Mouse (Mus musculus) midbrain, embryonic 13.5 days (tissue): ENCODE results near the gene Il17ra. TPM values are rescaled to one million over a fixed set of nuclear protein-coding genes. Genes with fewer than 3 reads are reported as not detected.
A peak's percentile ranks its signal among the peaks of the same experiment; 100 is the strongest.

ENCODE experiments used
- ATAC-seq: fragments of 200-750 bp; cut with Nextera tagmentation; 2 replicates; pipeline ENCODE4 v1.8.0; 2017; ENCODE audit warnings: mild to moderate bottlenecking, moderate TSS enrichment, moderate library complexity
- H3K27ac ChIP-seq: fragments of 300-500 bp; sonication (generic); 2 replicates; pipeline ENCODE4 v1.5.1; 2015; ENCODE audit warnings: inconsistent platforms, mild to moderate bottlenecking, moderate library complexity
- H3K27me3 ChIP-seq: fragments of 300-500 bp; sonication (generic); 2 replicates; pipeline ENCODE4 v1.6.1; 2015; ENCODE audit warnings: mild to moderate bottlenecking, inconsistent platforms
- H3K36me3 ChIP-seq: fragments of 300-500 bp; sonication (generic); 2 replicates; pipeline ENCODE4 v1.6.1; 2015; ENCODE audit warnings: mild to moderate bottlenecking, inconsistent platforms
- H3K4me1 ChIP-seq: fragments of 300-500 bp; sonication (generic); replicated peaks from 2 replicates; pipeline ENCODE4 v1.6.1; 2015; ENCODE audit warnings: inconsistent platforms
- H3K4me2 ChIP-seq: fragments of 300-500 bp; sonication (generic); replicated peaks from 2 replicates; pipeline ENCODE4 v1.6.1; 2015; ENCODE audit warnings: moderate library complexity, mild to moderate bottlenecking, inconsistent platforms
- H3K4me3 ChIP-seq: fragments of 300-500 bp; sonication (generic); replicated peaks from 2 replicates; pipeline ENCODE4 v1.5.1; 2015; ENCODE audit warnings: mild to moderate bottlenecking, inconsistent platforms
- H3K9ac ChIP-seq: fragments of 300-500 bp; sonication (generic); replicated peaks from 2 replicates; pipeline ENCODE4 v1.6.1; 2015; ENCODE audit warnings: mild to moderate bottlenecking, inconsistent platforms
- H3K9me3 ChIP-seq: fragments of 300-500 bp; sonication (generic); 2 replicates; pipeline ENCODE4 v1.6.1; 2016; ENCODE audit warnings: mild to moderate bottlenecking, inconsistent platforms
- WGBS: fragments of 180-500 bp; shearing (Covaris S2); methylation state at CpG from one replicate; pipeline ENCODE4 v1.1.7; 2015; 5-methylcytosine and 5-hydroxymethylcytosine counted together
- polyA plus RNA-seq: library from polyadenylated mRNA; unstranded; fragments of >200 nt; fragmentation: Nextera tagmentation; extraction: Ambion mirVana; gene quantifications from 2 replicates; pipeline ENCODE4 v1.2.1, GENCODE M21; 2015

Gene Il17ra
- polyA plus RNA-seq, 1 experiment from 2014 or later, result 4.4 TPM

DNA sequence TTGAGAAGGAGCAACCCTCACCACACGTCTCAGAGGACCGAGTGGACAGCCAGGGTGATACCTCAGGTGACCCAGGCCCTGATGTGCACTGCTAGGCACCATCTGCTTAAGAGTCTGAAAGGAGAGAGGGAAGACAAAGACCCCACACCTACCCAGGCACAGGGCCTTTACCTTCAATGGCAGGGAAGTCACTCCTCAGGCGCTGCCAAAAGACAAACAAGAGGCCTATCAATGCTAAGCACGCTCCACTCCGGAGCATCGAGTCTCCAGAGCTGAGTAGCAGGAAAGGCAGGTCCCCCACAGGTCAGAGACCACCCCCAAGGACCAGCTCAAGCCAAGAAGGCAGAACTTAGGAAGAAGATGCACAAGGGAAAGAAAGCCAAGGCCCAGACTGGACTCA, 53.8 kb downstream of the Il17ra start:
- H3K36me3 ChIP-seq, result peaks cover 74% of the 10 kb centered on the region

DNA sequence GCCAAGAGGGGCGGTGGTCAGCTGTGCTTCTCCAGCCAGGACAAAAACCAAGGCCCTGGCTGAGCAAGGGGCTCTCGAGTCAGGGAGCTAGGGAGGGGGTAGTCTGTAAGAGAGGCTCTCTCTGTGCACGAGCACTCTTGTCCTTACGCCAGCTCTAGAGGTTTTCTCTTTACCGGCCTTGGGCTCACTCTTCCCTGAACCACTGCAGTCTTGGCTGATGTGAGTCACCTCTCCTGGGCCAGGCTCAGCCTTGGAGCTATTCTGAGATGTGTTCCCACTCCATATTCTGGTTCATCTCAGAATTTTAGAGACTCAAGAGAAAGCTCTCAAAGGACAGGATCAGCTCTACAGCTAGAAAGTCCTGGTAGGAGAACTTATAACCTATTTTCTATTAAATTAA, 54.3 kb downstream of the Il17ra start:
- H3K27ac ChIP-seq, result no peak overlapping the region
- H3K27me3 ChIP-seq, result no peaks in the 10 kb centered on the region
- no peak for ATAC-seq
- H3K9ac ChIP-seq, result no peak overlapping the region
- H3K4me3 ChIP-seq, result no peak overlapping the region
- peaks cover 76% of the 10 kb centered on the region for H3K36me3 ChIP-seq
- H3K9me3 ChIP-seq, result no peaks in the 10 kb centered on the region
- WGBS, result 85% methylated on average over 5 of the region's 5 CpGs
- no peak overlapping the region for H3K4me2 ChIP-seq
- no peaks in the 10 kb centered on the region for H3K4me1 ChIP-seq

More for the DNA sequence above, 53.8 kb downstream of the Il17ra start:
- Histone ChIP-seq H3K27me3 (no peaks in the 10 kb centered on the region), H3K9ac (no peak overlapping the region), H3K4me3 (no peak overlapping the region), H3K9me3 (no peaks in the 10 kb centered on the region), H3K27ac (no peak overlapping the region), H3K4me2 (no peak overlapping the region), H3K4me1 (no peaks in the 10 kb centered on the region)
- no peak for ATAC-seq
- WGBS, result 90% methylated on average over 6 of the region's 6 CpGs

DNA sequence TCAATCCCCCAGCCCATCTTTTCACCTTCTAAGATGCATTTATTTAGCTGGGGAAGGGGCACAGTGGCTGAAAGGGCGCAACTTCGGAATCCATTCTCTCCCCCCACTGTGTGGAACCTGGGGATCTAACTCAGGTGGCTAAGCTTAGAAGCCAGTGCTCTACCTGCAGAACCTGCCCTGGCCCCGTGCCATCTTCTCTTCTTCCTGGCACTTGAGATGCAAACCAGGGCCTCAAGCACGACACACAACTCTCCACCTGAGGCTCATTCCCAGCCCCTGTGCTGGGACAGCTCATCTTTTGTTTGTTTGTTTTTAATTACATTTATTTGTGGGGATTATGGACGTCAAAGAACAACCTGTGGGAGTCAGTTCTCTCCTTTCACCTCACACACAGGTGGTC, 56.6 kb downstream of the Il17ra start:
- H3K4me2 ChIP-seq, result no peak overlapping the region
- no peak for ATAC-seq
- no peak overlapping the region for H3K27ac ChIP-seq
- no peaks in the 10 kb centered on the region for H3K9me3 ChIP-seq
- H3K4me1 ChIP-seq, result no peaks in the 10 kb centered on the region
- H3K27me3 ChIP-seq, result no peaks in the 10 kb centered on the region
- H3K9ac ChIP-seq, result no peak overlapping the region
- no peak overlapping the region for H3K4me3 ChIP-seq
- 93% methylated on average over 5 of the region's 5 CpGs for WGBS
- peaks cover 62% of the 10 kb centered on the region for H3K36me3 ChIP-seq

DNA sequence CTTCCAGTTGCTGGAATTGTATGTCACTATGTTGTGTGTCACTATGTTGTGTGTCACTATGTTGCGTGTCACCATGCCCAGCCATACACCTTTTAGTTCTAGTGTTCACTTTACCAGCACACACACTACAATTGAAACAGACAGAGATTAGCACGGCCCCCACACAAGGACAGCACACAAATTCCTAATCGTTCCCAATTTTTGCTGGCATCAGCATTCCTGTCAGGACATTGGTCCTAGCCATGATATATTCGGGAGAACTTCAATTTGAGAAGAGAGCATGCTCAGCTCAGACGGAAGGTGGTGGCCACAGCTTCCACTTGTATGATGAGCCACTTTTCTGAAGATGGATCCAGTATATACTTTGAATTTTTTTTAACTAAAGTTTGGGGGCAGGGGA, 61.7 kb downstream of the Il17ra start:
- no peak for ATAC-seq
- WGBS, result 93% methylated on average over 5 of the region's 5 CpGs

DNA sequence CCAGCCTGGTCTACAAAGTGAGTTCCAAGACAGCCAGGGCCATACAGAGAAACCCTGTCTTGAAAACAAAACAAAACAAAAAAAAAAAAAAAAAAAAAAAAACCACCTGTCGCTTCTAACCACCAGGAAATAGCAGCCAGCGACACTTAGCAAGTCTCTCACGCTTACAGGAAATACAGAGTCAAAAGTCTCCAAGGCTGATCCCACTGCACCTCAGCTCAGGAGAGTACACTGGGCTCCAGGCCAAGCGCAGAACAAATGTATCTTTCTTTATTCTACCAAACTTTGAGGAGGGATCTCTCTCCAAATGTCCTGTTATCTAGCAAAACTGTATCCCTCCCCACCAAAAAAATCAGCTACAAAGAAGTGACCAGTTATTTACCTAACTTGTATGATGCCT, 66.1 kb downstream of the Il17ra start:
- no peak overlapping the region for H3K4me3 ChIP-seq
- H3K4me2 ChIP-seq, result peak overlapping the region; percentile 20
- no peaks in the 10 kb centered on the region for H3K36me3 ChIP-seq
- no peaks in the 10 kb centered on the region for H3K9me3 ChIP-seq
- 87% methylated on average over 4 of the region's 4 CpGs for WGBS
- no peaks in the 10 kb centered on the region for H3K27me3 ChIP-seq
- peaks cover 30% of the 10 kb centered on the region for H3K4me1 ChIP-seq
- no peak overlapping the region for H3K27ac ChIP-seq
- no peak overlapping the region for H3K9ac ChIP-seq
- no peak for ATAC-seq

More for the DNA sequence above, 61.7 kb downstream of the Il17ra start:
- no peaks in the 10 kb centered on the region for H3K27me3 ChIP-seq
- H3K9me3 ChIP-seq, result no peaks in the 10 kb centered on the region
- H3K36me3 ChIP-seq, result peaks cover 31% of the 10 kb centered on the region
- no peak overlapping the region for H3K9ac ChIP-seq
- no peak overlapping the region for H3K4me3 ChIP-seq
- no peak overlapping the region for H3K27ac ChIP-seq
- H3K4me1 ChIP-seq, result peaks cover 18% of the 10 kb centered on the region
- H3K4me2 ChIP-seq, result no peak overlapping the region

DNA sequence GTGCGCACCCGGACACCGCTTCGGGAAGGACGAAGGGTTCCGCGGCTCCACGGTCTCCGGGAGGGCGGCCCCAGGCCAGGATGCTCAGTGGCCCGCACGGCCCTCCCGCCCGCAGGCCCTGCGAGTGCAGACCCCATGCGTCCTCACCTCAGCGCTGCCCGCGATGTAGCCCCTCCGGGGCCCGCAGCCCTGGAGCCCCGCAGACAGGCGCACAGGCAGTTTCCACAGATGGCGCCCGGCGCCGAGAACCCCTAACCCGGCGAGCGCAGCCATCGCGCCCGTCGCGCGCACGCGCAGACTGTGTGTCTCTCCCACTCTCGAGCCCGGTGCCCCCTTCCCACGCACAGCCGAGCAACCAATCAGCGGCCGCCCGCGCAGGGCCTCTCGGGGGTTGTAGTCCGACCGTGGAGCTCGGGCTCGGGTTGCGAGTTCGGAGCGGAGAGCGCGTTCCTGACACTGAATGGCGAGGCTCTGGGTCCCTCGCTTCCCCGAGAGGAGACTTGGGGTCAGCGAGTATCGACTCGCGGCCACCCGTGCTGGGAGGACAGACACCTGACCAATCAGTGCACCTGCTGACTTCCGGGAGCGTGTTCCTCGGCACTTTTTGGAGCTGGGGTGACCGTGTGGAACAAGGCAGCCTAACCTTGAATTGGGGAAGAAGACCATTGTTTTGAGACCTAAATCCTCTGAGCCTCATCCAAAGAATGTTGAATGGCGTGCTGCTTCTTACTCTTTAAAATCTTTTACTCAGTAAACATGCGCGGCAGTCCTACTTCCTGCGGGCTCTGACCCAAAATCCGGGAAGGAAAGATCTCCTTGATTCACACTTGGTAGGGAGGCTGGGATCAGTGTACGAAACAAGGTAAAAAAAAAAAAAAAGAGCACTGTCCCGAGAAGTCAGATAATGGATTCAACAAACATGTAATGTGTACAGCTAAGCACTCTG, 68.2 kb downstream of the Il17ra start, which contains the start of gene Hdhd5:
Hdhd5 (minus strand) TSS at position 300 of the 946 bp plus-strand sequence.
- peak within 1 kb of the TSS; percentile 62 for H3K4me2 ChIP-seq
- H3K4me3 ChIP-seq, result peak within 1 kb of the TSS; percentile 80
- peak; percentile 99 for ATAC-seq
- WGBS, result under 1% methylated on average over 73 of the region's 75 CpGs
- H3K9me3 ChIP-seq, result no peaks in the 10 kb centered on the region
- H3K9ac ChIP-seq, result peak within 1 kb of the TSS; percentile 88
- peaks cover 30% of the 10 kb centered on the region for H3K4me1 ChIP-seq
- 0 out of 2 replicates have a peak within 1 kb of the TSS, but pooled peaks have one; percentile 64 for H3K27ac ChIP-seq
- H3K27me3 ChIP-seq, result no peaks in the 10 kb centered on the region
- no peaks in the 10 kb centered on the region for H3K36me3 ChIP-seq

DNA sequence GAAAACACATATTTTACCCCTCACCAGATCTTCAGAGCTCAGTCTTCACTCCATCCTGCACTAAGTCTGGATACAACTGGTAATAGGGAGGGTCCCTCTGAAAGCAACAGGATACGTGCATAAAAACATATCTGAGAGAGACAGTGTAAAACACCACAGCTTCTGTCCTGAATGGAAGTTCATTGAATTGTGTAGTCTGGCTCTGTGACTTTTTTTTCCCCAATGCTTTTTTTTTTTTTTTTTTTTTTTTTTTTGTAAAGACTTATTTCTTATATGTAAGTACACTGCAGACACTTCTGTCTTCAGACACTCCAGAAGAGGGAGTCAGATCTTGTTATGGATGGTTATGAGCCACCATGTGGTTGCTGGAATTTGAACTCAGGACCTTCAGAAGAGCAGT, 69.5 kb downstream of the Il17ra start:
- 95% methylated on average over 1 of the region's 1 CpGs for WGBS
- Histone ChIP-seq H3K9me3 (no peaks in the 10 kb centered on the region), H3K4me3 (no peak overlapping the region), H3K4me2 (no peak overlapping the region), H3K27me3 (no peaks in the 10 kb centered on the region), H3K9ac (no peak overlapping the region), H3K27ac (no peak overlapping the region), H3K4me1 (peaks cover 30% of the 10 kb centered on the region), H3K36me3 (no peaks in the 10 kb centered on the region)
- ATAC-seq, result no peak

DNA sequence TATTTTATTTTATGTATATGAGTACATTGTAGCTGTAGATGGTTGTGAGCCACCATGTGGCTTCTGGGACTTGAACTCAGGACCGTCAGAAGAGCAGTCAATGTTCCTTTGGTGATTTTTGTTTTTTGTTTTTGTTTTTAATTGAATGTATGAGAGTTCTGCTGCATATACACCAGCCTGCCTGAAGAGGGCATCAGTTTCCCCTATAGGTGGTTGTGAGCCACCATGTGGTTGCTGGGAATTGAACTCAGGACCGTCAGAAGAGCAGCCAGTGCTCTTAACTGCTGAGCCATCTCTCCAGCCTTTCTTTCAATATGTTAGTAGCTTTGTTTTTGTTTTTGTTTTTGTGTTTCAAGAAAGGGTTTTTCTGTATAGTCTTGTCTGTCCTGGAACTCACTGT, 73.3 kb downstream of the Il17ra start:
- Histone ChIP-seq H3K36me3 (no peaks in the 10 kb centered on the region), H3K27me3 (no peaks in the 10 kb centered on the region)

More for the DNA sequence above, 73.3 kb downstream of the Il17ra start:
- H3K9ac ChIP-seq, result no peak overlapping the region
- H3K4me1 ChIP-seq, result peaks cover 13% of the 10 kb centered on the region
- H3K27ac ChIP-seq, result no peak overlapping the region
- no peak overlapping the region for H3K4me3 ChIP-seq
- H3K4me2 ChIP-seq, result no peak overlapping the region
- 78% methylated on average over 2 of the region's 2 CpGs for whole genome bisulfite sequencing
- H3K9me3 ChIP-seq, result no peaks in the 10 kb centered on the region
- ATAC-seq, result no peak

Other genes with a start within 250 kb of the Il17ra start
- gene D330020A13Rik, start 168.9 kb upstream of the Il17ra start, polyA plus RNA-seq, result not detected in 2 replicates
- 0.06 and 0.09 TPM in 2 replicates for gene B4galnt3, start 168.7 kb upstream of the Il17ra start, polyA plus RNA-seq
- gene Kdm5a, start 99.1 kb upstream of the Il17ra start, polyA plus RNA-seq, result 54.0 and 58.4 TPM in 2 replicates
- gene Ccdc77, start 98.9 kb upstream of the Il17ra start, polyA plus RNA-seq, result 16.0 and 16.9 TPM in 2 replicates
- 2.6 and 3.0 TPM in 2 replicates for gene Tmem121b, start 30.6 kb downstream of the Il17ra start, polyA plus RNA-seq
- gene Hdhd5, start 68.1 kb downstream of the Il17ra start, polyA plus RNA-seq, result 14.5 and 15.3 TPM in 2 replicates
- gene Cecr2, start 203.1 kb downstream of the Il17ra start, polyA plus RNA-seq, result 5.6 and 7.6 TPM in 2 replicates